Mouse (Mus musculus) urinary bladder, adult 2 months (tissue): ENCODE results near the gene Caskin2. TPM values are rescaled to one million over a fixed set of nuclear protein-coding genes. Genes with fewer than 3 reads are reported as not detected.
A peak's percentile ranks its signal among the peaks of the same experiment; 100 is the strongest.
"Not testable (repeated sequence)": the region's sequence is repeated elsewhere in the genome, so short reads cannot be mapped to it uniquely, and the experiment has no call there.

Source experiments
- DNase-seq: peaks from one replicate; pipeline ENCODE4 v3.0.0; 2022; ENCODE audit warnings: low spot score
- polyA plus RNA-seq: library from polyadenylated mRNA; depleted of rRNA; stranded (reverse); fragments of >200 nt; gene quantifications from 2 replicates; pipeline ENCODE4 v1.2.3, GENCODE M21; 2012; rRNA removed

Gene Caskin2
- polyA plus RNA-seq, 1 experiment: 20.6 TPM

DNA sequence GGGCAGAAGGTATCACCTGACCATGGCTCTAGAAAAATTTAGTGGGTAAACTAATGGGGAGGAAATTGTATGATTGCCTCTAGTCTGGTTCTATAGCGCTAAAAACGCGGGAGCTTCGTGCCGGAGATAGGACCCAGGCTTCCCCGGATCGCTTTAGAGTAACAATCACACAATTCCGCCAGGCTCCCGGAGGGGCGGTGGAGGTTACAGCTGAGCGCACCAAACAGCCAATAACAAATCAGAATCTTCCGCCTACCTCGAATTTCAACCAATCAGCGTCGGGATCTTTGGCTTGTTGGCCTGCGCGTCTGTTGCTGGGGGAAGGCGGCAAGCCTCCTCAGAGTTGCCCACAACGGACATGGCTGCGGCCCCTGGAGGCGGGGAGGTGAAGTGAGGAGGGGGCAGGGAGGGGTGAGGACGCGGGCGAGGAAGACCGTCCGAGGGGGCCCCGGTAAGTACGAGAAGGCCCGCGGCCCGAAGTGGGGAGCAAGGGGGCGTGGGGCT, 48.3 kb downstream of the Caskin2 start, which contains the start of gene Tmem94:
TSS of gene Tmem94 (plus strand) at position 331 of the 504 bp plus-strand sequence.
- peak; percentile 93 for DNase-seq

- DNase-seq: no peak
These were observed 48.7 kb downstream of the Caskin2 start for GRCm38 (mm10) chr11:115764698-115765097.

DNA sequence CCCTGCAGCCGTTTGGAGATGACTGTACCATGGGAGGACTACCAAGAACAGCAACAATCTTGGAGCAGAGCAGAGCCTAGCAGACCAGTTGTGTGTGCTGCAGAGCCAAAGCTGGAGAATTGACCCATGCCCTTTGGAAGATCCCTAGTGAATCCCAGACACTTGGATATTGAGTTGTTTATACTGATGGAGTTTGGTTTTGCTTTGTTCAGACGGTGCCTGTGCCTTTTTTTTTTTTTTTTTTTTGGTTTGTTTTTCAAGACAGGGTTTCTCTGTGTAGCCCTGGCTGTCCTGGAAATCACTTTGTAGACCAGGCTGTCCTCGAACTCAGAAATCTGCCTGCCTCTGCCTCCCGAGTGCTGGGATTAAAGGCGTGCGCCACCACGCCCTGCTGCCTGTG, 51.3 kb downstream of the Caskin2 start:
- not testable (repeated sequence) for DNase-seq

GRCm38 (mm10) chr11:115753485-115753884, 60.0 kb downstream of the Caskin2 start:
- DNase-seq: no peak

DNA sequence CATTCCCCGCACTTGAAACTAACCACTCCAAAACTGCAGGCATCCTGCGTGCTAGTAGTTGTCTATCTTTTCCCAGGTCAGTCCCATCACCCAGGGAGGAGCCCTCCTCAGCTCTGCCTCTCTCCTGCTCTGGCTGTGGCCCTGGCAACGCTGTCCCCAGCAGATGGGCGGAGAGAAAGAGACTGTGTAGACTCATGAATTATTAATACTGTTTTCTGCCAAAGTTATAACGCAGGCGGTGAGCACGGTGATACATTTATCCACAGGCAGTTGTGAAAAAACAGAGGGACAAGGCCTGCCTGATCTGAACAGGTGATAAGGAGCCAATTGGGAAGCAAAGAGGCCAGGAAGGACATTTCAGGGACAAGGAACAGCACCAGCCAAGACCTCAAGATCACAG, 60.8 kb downstream of the Caskin2 start:
- DNase-seq: no peak

DNA sequence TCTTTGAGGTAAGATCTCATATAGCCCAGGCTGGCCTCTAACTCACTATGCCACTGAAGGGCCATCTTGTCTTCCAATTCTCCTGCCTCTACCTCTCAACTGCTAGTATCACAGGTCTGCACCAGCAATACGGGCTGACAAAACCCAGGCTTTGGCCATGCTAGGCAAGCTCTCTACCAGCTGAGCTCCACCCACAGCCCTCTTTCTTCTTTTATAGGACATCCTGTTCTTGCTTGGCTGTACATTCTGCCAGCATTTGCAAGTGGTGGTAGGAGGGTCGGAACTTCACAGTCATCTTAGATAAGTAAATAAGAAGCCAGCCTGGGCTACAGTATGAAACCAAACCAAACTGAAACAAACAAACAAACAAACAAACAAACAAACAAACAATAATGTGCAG, 61.7 kb downstream of the Caskin2 start:
- DNase-seq: no peak

- DNase-seq: no peak
These were observed 63.6 kb downstream of the Caskin2 start for GRCm38 (mm10) chr11:115749834-115750233.

Other genes starting within 250 kb of the Caskin2 start
- 54.2 and 77.1 TPM in 2 replicates for gene Nup85, start 249.2 kb downstream of the Caskin2 start, polyA plus RNA-seq
- 36.1 and 39.5 TPM in 2 replicates for gene Mrps7, start 209.7 kb downstream of the Caskin2 start, polyA plus RNA-seq
- gene Gga3, start 209.6 kb downstream of the Caskin2 start, polyA plus RNA-seq: 25.4 and 27.3 TPM in 2 replicates
- 79.9 and 89.7 TPM in 2 replicates for gene Mif4gd, start 200.7 kb downstream of the Caskin2 start, polyA plus RNA-seq
- 30.0 and 31.7 TPM in 2 replicates for gene Slc25a19, start 185.3 kb downstream of the Caskin2 start, polyA plus RNA-seq
- gene Grb2, start 105.0 kb downstream of the Caskin2 start, polyA plus RNA-seq: 57.2 and 62.8 TPM in 2 replicates
- gene Tmem94, start 48.2 kb downstream of the Caskin2 start, polyA plus RNA-seq: 20.8 and 25.9 TPM in 2 replicates
- 18.7 and 21.4 TPM in 2 replicates for gene Tsen54, start 1.1 kb upstream of the Caskin2 start, polyA plus RNA-seq
- 42.4 and 54.0 TPM in 2 replicates for gene Llgl2, start 10.4 kb upstream of the Caskin2 start, polyA plus RNA-seq
- gene Myo15b, start 44.8 kb upstream of the Caskin2 start, polyA plus RNA-seq: 0.44 and 0.65 TPM in 2 replicates
- gene Smim5, start 86.3 kb upstream of the Caskin2 start, polyA plus RNA-seq: 7.0 and 10.4 TPM in 2 replicates
- 16.9 and 17.8 TPM in 2 replicates for gene Smim6, start 98.4 kb upstream of the Caskin2 start, polyA plus RNA-seq
- 31.6 and 33.7 TPM in 2 replicates for gene Sap30bp, start 119.6 kb upstream of the Caskin2 start, polyA plus RNA-seq
- 26.4 and 29.5 TPM in 2 replicates for gene Recql5, start 119.8 kb upstream of the Caskin2 start, polyA plus RNA-seq
- 24.7 and 35.7 TPM in 2 replicates for gene Itgb4, start 161.1 kb upstream of the Caskin2 start, polyA plus RNA-seq
- gene Galk1, start 199.1 kb upstream of the Caskin2 start, polyA plus RNA-seq: 45.4 and 51.7 TPM in 2 replicates
- 374 and 394 TPM in 2 replicates for gene H3f3b, start 214.3 kb upstream of the Caskin2 start, polyA plus RNA-seq
- gene Unk, start 216.7 kb upstream of the Caskin2 start, polyA plus RNA-seq: 23.3 and 23.7 TPM in 2 replicates